Mouse (Mus musculus) CH12.LX (cell line): ENCODE measurements around the gene Slc26a3.

Experiments used
- BHLHE40 ChIP-seq: IDR thresholded peaks from 2 replicates; pipeline ENCODE4 v1.6.1; 2011; ENCODE audit warnings: mild to moderate bottlenecking, low read depth, low read length, improper control_type of control experiment
- CHD1 ChIP-seq: IDR thresholded peaks from 2 replicates; pipeline ENCODE4 v1.6.1; 2012; ENCODE audit warnings: low read depth, low read length, improper control_type of control experiment, inconsistent platforms
- CTCF ChIP-seq, 2 experiments: IDR thresholded peaks in 1 of 2; conservative IDR thresholded peaks in 1 of 2; 2 replicates each; pipeline ENCODE4 v1.5.1; 2011 to 2012; ENCODE audit warnings: low read depth in 2 of 2, low read length in 2 of 2, improper control_type of control experiment in 1 of 2, inconsistent platforms in 1 of 2, mild to moderate bottlenecking in 1 of 2, moderate library complexity in 1 of 2
- EP300 ChIP-seq: IDR thresholded peaks from 2 replicates; pipeline ENCODE4 v1.6.1; 2011; ENCODE audit warnings: low read length, improper control_type of control experiment
- PAX5 ChIP-seq: IDR thresholded peaks from 2 replicates; pipeline ENCODE4 v1.6.1; 2012; ENCODE audit warnings: low read length, inconsistent platforms, mixed read lengths
- POLR2A ChIP-seq: IDR thresholded peaks from 2 replicates; pipeline ENCODE4 v1.6.1; 2011; ENCODE audit warnings: low read depth, mild to moderate bottlenecking, improper control_type of control experiment, low read length
- RAD21 ChIP-seq: IDR thresholded peaks from 2 replicates; pipeline ENCODE4 v1.6.1; 2011; ENCODE audit warnings: low read depth, mild to moderate bottlenecking, low read length, improper control_type of control experiment, moderate library complexity
- RCOR1 ChIP-seq: conservative IDR thresholded peaks from 2 replicates; pipeline ENCODE4 v1.6.1; 2012; ENCODE audit warnings: low read depth, mild to moderate bottlenecking, inconsistent platforms, low read length, improper control_type of control experiment
- TCF12 ChIP-seq: IDR thresholded peaks from 2 replicates; pipeline ENCODE4 v1.6.1; 2014; ENCODE audit warnings: low read depth, mild to moderate bottlenecking, inconsistent platforms, low read length, improper control_type of control experiment
- ZMIZ1 ChIP-seq: IDR thresholded peaks from 2 replicates; pipeline ENCODE4 v1.6.1; 2012; ENCODE audit warnings: low read depth, mild to moderate bottlenecking, inconsistent platforms, low read length, improper control_type of control experiment
- ZNF384 ChIP-seq: IDR thresholded peaks from 2 replicates; pipeline ENCODE4 v1.6.1; 2012; ENCODE audit warnings: low read depth, low read length, improper control_type of control experiment, inconsistent platforms

DNA sequence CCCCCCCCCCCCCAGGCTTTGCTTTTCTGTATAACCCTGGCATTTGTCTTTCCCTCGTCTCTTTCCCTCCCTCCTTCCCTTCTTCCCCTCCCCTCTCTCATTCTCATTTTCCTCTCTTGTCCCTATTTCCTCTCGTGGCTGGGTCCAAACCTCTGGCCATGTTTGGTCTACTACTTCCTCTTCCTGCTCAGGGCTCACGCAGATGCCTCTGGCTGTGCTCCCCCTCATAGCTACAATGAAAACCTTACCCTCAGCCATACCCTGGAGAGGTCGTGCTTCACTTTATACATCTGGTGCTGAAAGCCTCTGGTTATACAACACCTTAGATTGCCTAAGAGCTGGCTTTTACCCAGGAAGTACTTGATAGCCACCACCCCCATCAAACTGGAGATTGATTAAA lies 110.6 kb downstream of the Slc26a3 start:
- TF ChIP-seq POLR2A (no peak), TCF12 (no peak), ZMIZ1 (no peak), PAX5 (no peak), RCOR1 (no peak), EP300 (no peak), CTCF (conservative IDR thresholded peaks at IDR 0.05 in 1 of 2, IDR thresholded peaks at IDR 0.05 in 1 of 2; ENCODE audit: low read depth in 2 of 2, low read length in 2 of 2) (no peak), ZNF384 (no peak), BHLHE40 (no peak), CHD1 (no peak), RAD21 (no peak)
